In the genomic region with DNA sequence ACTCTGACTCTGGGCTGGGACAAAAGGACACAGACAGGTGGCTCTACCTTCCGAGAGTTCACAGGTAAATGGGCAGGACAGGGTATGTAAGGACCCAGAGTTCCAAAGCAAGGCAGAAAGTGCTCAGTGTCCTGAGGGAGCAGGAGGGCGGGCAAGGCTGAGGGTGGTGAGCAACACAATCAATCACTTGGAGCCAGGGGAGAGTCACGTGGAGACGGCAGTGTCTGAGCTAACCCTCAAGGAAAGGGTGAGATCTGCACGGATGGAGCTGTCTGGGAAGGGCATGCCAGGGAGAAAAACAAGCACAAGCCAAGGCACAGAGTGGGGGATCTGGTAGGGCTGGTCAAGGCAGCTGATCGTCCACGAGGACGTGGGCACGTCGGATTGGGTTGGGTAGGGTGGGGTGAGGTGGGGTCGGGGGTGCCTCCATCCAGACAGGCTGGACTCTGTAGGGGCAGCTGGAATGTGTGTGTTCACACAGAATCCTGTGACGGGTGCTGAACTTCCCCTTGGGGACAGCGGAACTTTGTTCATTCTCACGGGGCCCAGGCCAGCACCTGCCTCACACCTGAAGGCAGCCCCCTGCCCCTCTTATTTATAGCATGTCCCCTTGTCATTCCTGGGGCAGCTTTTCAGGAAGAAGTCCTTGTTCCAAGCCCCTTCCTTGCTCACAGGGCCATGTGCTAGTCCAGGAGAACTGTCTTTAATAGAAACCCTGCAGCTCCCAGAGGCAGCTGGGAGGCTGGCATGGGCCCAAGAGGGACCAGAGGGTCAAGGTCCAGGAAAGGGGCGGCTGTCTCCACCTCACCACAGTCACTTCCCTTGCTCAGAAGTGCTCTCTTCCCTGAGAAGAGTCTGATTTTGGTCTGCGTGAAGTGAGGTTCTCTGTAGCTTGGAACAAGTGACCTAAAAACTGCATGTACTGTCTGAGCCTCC, we compare ENCODE assay signal across 11 mouse cellular contexts. TPM values are rescaled to one million over a fixed set of nuclear protein-coding genes. Genes with fewer than 3 reads are reported as not detected.
A peak's percentile ranks its signal among the peaks of the same experiment; 100 is the strongest.
DNase-seq lines count a peak whose midpoint lies in the region; ATAC-seq and TF ChIP-seq lines count a peak whose summit lies in the region.
"Had no signal": no experiment of that assay in that cellular context is flagged by ENCODE, and none has a peak within 500 bp of the region (broad histone marks: within the 10 kb centered on the region; RNA-seq: fewer than 3 reads in every experiment).

No protein-coding gene starts in this region.

- TF ChIP-seq CTCF in lung, adult 2 months (IDR thresholded peaks at IDR 0.05; ENCODE audit: insufficient read depth, low read length): no peak
- no peak for TF ChIP-seq CTCF in stomach, postnatal 0 days (IDR thresholded peaks at IDR 0.05; ENCODE audit: low read depth)
- TF ChIP-seq CTCF in layer of hippocampus, adult 2 months (conservative IDR thresholded peaks at IDR 0.05): no peak

- no peak for TF ChIP-seq POLR2A in lung, adult 2 months (IDR thresholded peaks at IDR 0.05; ENCODE audit: borderline replicate concordance, extremely low read depth, low read depth, low read length)

- ATAC-seq in cerebellum, adult (ENCODE audit: insufficient number of reproducible peaks, low FRiP score, low TSS enrichment): 0 out of 2 replicates have a peak, but pooled peaks have one; percentile 15
- peak; percentile 43 for ATAC-seq in lung, embryonic 16.5 days (ENCODE audit: low read depth)
- ATAC-seq in stomach, postnatal 0 days (ENCODE audit: low FRiP score, low TSS enrichment): 0 out of 2 replicates have a peak, but pooled peaks have one; percentile 14
- ATAC-seq: forebrain, embryonic 13.5 days had no signal

- H3K9ac ChIP-seq in lung, embryonic 16.5 days (ENCODE audit: low read length): no peak overlapping the region
- no peak overlapping the region for H3K9ac ChIP-seq in stomach, postnatal 0 days (ENCODE audit: low read length)
- H3K9ac ChIP-seq: forebrain, embryonic 13.5 days had no signal

- no peak overlapping the region for H3K4me2 ChIP-seq in lung, embryonic 16.5 days (ENCODE audit: low read depth, low read length)
- no peak overlapping the region for H3K4me2 ChIP-seq in stomach, postnatal 0 days (replicated peaks; ENCODE audit: low read depth)
- H3K4me2 ChIP-seq: forebrain, embryonic 13.5 days had no signal

- no peak overlapping the region for H3K27ac ChIP-seq in lung, embryonic 16.5 days (ENCODE audit: low read length)
- no peak overlapping the region for H3K27ac ChIP-seq in stomach, postnatal 0 days (replicated peaks)
- H3K27ac ChIP-seq in layer of hippocampus, adult 2 months: no peak overlapping the region
- H3K27ac ChIP-seq: forebrain, embryonic 13.5 days; heart, adult 2 months; macrophage had no signal

- H3K27me3 ChIP-seq in lung, embryonic 16.5 days (ENCODE audit: control insufficient read depth, insufficient read depth, low read depth, low read length): no peaks in the 10 kb centered on the region
- no peaks in the 10 kb centered on the region for H3K27me3 ChIP-seq in stomach, postnatal 0 days (ENCODE audit: control insufficient read depth, insufficient read depth, low read length)
- H3K27me3 ChIP-seq: forebrain, embryonic 13.5 days had no signal

- no peaks in the 10 kb centered on the region for H3K9me3 ChIP-seq in lung, embryonic 16.5 days (ENCODE audit: control insufficient read depth, low read length)
- H3K9me3 ChIP-seq in stomach, postnatal 0 days (ENCODE audit: control insufficient read depth, low read length): no peaks in the 10 kb centered on the region
- H3K9me3 ChIP-seq: forebrain, embryonic 13.5 days had no signal

- no peak for TF ChIP-seq EP300 in stomach, postnatal 0 days (optimal IDR thresholded peaks at IDR 0.05)

- 49% methylated on average over 16 of the region's 16 CpGs for WGBS in lung, embryonic 16.5 days
- 57% methylated on average over 16 of the region's 16 CpGs for WGBS in lung, adult 2 months
- 47% methylated on average over 16 of the region's 16 CpGs for WGBS in stomach, postnatal 0 days

- H3K4me3 ChIP-seq in lung, embryonic 16.5 days (ENCODE audit: low read length): no peak overlapping the region
- no peak overlapping the region for H3K4me3 ChIP-seq in lung, adult 2 months (replicated peaks; ENCODE audit: extremely low read depth, low read depth, low read length)
- no peak overlapping the region for H3K4me3 ChIP-seq in stomach, postnatal 0 days (ENCODE audit: low read depth, low read length)
- H3K4me3 ChIP-seq in layer of hippocampus, adult 2 months: no peak overlapping the region
- H3K4me3 ChIP-seq: forebrain, embryonic 13.5 days; heart, adult 2 months had no signal

- H3K36me3 ChIP-seq in lung, embryonic 16.5 days (ENCODE audit: control insufficient read depth, insufficient read depth, low read length): peaks cover 8% of the 10 kb centered on the region
- peaks cover 3% of the 10 kb centered on the region; the same call in 1 of the 2 replicates for H3K36me3 ChIP-seq in stomach, postnatal 0 days (ENCODE audit: control insufficient read depth, insufficient read depth, low read length)

- H3K4me1 ChIP-seq in lung, embryonic 16.5 days (replicated peaks; ENCODE audit: control insufficient read depth, insufficient read depth, low read length): peaks cover 3% of the 10 kb centered on the region; the same call in 1 of the 2 replicates
- H3K4me1 ChIP-seq in lung, adult 2 months (ENCODE audit: control insufficient read depth, insufficient read depth, low read length): no peaks in the 10 kb centered on the region
- no peaks in the 10 kb centered on the region; the same call in 1 of the 2 replicates for H3K4me1 ChIP-seq in stomach, postnatal 0 days (replicated peaks; ENCODE audit: control insufficient read depth, insufficient read depth)
- H3K4me1 ChIP-seq: forebrain, embryonic 13.5 days had no signal

- DNase-seq in cerebellum, adult 8-10 months: no peak
- no peak for DNase-seq in lung, adult 2 months
- peak; percentile 81 to 87 for DNase-seq in kidney, adult 8-10 months
- DNase-seq in stomach, postnatal 0 days (ENCODE audit: low spot score): peak; percentile 69
- no peak for DNase-seq in layer of hippocampus, postnatal 10 days (ENCODE audit: low spot score in 2 of 2)
- no peak for DNase-seq in layer of hippocampus, adult 2 months (ENCODE audit: low spot score in 2 of 2)

RNA-seq across cellular contexts. Expression of gene Polr1e, which starts 16.6 kb away (rescaled TPM):
- polyA plus RNA-seq in lung, embryonic 16.5 days (2015; fragmentation: Nextera tagmentation; extraction: Ambion mirVana): 29.8 and 31.5 TPM in 2 replicates
- polyA plus RNA-seq in lung, adult 2 months (2012; rRNA removed): 2.2 and 3.8 TPM in 2 replicates
- 18.3 and 19.9 TPM in 2 replicates for polyA plus RNA-seq in stomach, postnatal 0 days (2015; fragmentation: Nextera tagmentation; extraction: Ambion mirVana)
- total RNA-seq in layer of hippocampus, postnatal 10 days (2021): 10 to 100 TPM; 17.2 to 17.4 TPM
- 10 to 100 TPM; 11.3 to 12.8 TPM for total RNA-seq in layer of hippocampus, adult 2 months (2021)

RNA-seq across cellular contexts. Expression of gene Zbtb5, which starts 22.7 kb away (rescaled TPM):
- polyA plus RNA-seq in lung, embryonic 16.5 days (2015; fragmentation: Nextera tagmentation; extraction: Ambion mirVana): 19.2 and 19.5 TPM in 2 replicates
- 8.5 and 12.5 TPM in 2 replicates for polyA plus RNA-seq in lung, adult 2 months (2012; rRNA removed)
- polyA plus RNA-seq in stomach, postnatal 0 days (2015; fragmentation: Nextera tagmentation; extraction: Ambion mirVana): 9.0 and 9.7 TPM in 2 replicates
- total RNA-seq in layer of hippocampus, postnatal 10 days (2021): 10 to 100 TPM; 18.3 to 18.5 TPM
- total RNA-seq in layer of hippocampus, adult 2 months (2021): 10 to 100 TPM in 1 of 2 experiments, 1 to 10 TPM in 1; 9.3 to 10.1 TPM

RNA-seq across cellular contexts. Expression of gene Fbxo10, which starts 49.4 kb away (rescaled TPM):
- polyA plus RNA-seq in lung, embryonic 16.5 days (2015; fragmentation: Nextera tagmentation; extraction: Ambion mirVana): 13.8 and 13.9 TPM in 2 replicates
- 13.0 and 15.2 TPM in 2 replicates for polyA plus RNA-seq in lung, adult 2 months (2012; rRNA removed)
- polyA plus RNA-seq in stomach, postnatal 0 days (2015; fragmentation: Nextera tagmentation; extraction: Ambion mirVana): 3.7 and 4.1 TPM in 2 replicates
- 10 to 100 TPM; 31.6 to 35.5 TPM for total RNA-seq in layer of hippocampus, postnatal 10 days (2021)
- total RNA-seq in layer of hippocampus, adult 2 months (2021): 10 to 100 TPM; 46.1 to 48.0 TPM

RNA-seq across cellular contexts. Expression of gene Grhpr, which starts 53.8 kb away (rescaled TPM):
- 57.5 and 57.6 TPM in 2 replicates for polyA plus RNA-seq in lung, embryonic 16.5 days (2015; fragmentation: Nextera tagmentation; extraction: Ambion mirVana)
- 28.2 and 29.8 TPM in 2 replicates for polyA plus RNA-seq in lung, adult 2 months (2012; rRNA removed)
- polyA plus RNA-seq in stomach, postnatal 0 days (2015; fragmentation: Nextera tagmentation; extraction: Ambion mirVana): 55.9 and 57.3 TPM in 2 replicates
- 10 to 100 TPM; 13.0 to 15.1 TPM for total RNA-seq in layer of hippocampus, postnatal 10 days (2021)
- 10 to 100 TPM; 26.2 to 29.2 TPM for total RNA-seq in layer of hippocampus, adult 2 months (2021)

Comparison
In these comparisons a context has a peak if more than half of its experiments do, and no peak if none do; other contexts are left out.
1. DNase-seq: peak in kidney, adult 8-10 months (2 of 2) and stomach, postnatal 0 days (single experiment); none in cerebellum, adult 8-10 months (single experiment), lung, adult 2 months (single experiment), layer of hippocampus, postnatal 10 days (0 of 2) and layer of hippocampus, adult 2 months (0 of 2).
2. Peak in every context shown above with its lines, with median percentiles within 50 percentile points of each other: ATAC-seq.